Mouse (Mus musculus) liver, adult 2 months (tissue): ENCODE measurements around the gene Coro1a. TPM values are rescaled to one million over a fixed set of nuclear protein-coding genes. Genes with fewer than 3 reads are reported as not detected.
A peak's percentile ranks its signal among the peaks of the same experiment; 100 is the strongest.

Experiments used
- DNase-seq: peaks from one replicate; pipeline ENCODE4 v3.0.0-alpha.2; 2011; ENCODE audit warnings: low read depth, low spot score; ENCODE audit errors: extremely low read depth
- H3K27ac ChIP-seq: fragments of 200-500 bp; replicated peaks from 2 replicates; pipeline ENCODE4 v1.5.1; 2012; ENCODE audit warnings: low read depth, mild to moderate bottlenecking, control low read depth, inconsistent platforms, low read length; ENCODE audit not compliant: insufficient read depth
- H3K27me3 ChIP-seq: fragments of 200-500 bp; 2 replicates; pipeline ENCODE4 v1.6.1; 2012; ENCODE audit warnings: mild to moderate bottlenecking, moderate library complexity, low read length, inconsistent platforms; ENCODE audit not compliant: control insufficient read depth, insufficient read depth
- H3K36me3 ChIP-seq: fragments of 200-500 bp; 2 replicates; pipeline ENCODE4 v1.6.1; 2012; ENCODE audit warnings: low read length, inconsistent platforms; ENCODE audit not compliant: control insufficient read depth, insufficient read depth
- H3K4me1 ChIP-seq: fragments of 200-500 bp; 2 replicates; pipeline ENCODE4 v1.6.1; 2011; ENCODE audit warnings: low read length; ENCODE audit not compliant: control insufficient read depth, insufficient read depth
- H3K4me3 ChIP-seq: fragments of 200-500 bp; 2 replicates; pipeline ENCODE4 v1.5.1; 2011; ENCODE audit warnings: low read depth, mild to moderate bottlenecking, control low read depth, low read length, moderate library complexity; ENCODE audit not compliant: insufficient read depth
- H3K79me2 ChIP-seq: fragments of 200-500 bp; 2 replicates; pipeline ENCODE4 v1.6.1; 2012; ENCODE audit warnings: inconsistent platforms, mild to moderate bottlenecking, low read length, moderate library complexity; ENCODE audit not compliant: control insufficient read depth, insufficient read depth
- H3K9ac ChIP-seq: fragments of 200-500 bp; 2 replicates; pipeline ENCODE4 v1.6.1; 2012; ENCODE audit warnings: low read depth, mild to moderate bottlenecking, control low read depth, inconsistent platforms, low read length
- CTCF ChIP-seq: fragments of 200-500 bp; IDR thresholded peaks from 2 replicates; pipeline ENCODE4 v1.5.1; 2011; ENCODE audit warnings: low read depth, low read length, control low read depth
- POLR2A ChIP-seq: fragments of 200-500 bp; IDR thresholded peaks from 2 replicates; pipeline ENCODE4 v1.6.1; 2011; ENCODE audit warnings: low read length, control low read depth; ENCODE audit not compliant: insufficient read depth; ENCODE audit errors: extremely low read depth
- WGBS: fragments of 180-500 bp; shearing (Covaris S2); methylation state at CpG from one replicate; pipeline ENCODE4 v1.1.7; 2018; 5-methylcytosine and 5-hydroxymethylcytosine counted together
- polyA plus RNA-seq: library from polyadenylated mRNA; depleted of rRNA; stranded (reverse); fragments of >200 nt; gene quantifications from 2 replicates; pipeline ENCODE4 v1.2.3, GENCODE M21; 2012; rRNA removed
- total RNA-seq: library from RNA; depleted of rRNA; stranded (reverse); fragments of >200 nt; gene quantifications from 2 replicates; pipeline ENCODE4 v1.2.3, GENCODE M21; 2014; rRNA removed

Coro1a gene
- 7.7 and 9.0 TPM in 2 replicates for total RNA-seq
- polyA plus RNA-seq, result 10.6 and 22.7 TPM in 2 replicates

- Histone ChIP-seq H3K9ac (no peak within 1 kb of the TSS), H3K27ac (no peak within 1 kb of the TSS), H3K79me2 (no peaks in the 10 kb centered on the region), H3K4me1 (no peaks in the 10 kb centered on the region), H3K36me3 (no peaks in the 10 kb centered on the region), H3K4me3 (no peak within 1 kb of the TSS), H3K27me3 (peaks cover 8% of the 10 kb centered on the region; the same call in 1 of the 2 replicates)
- WGBS, result 85% methylated on average over 19 of the region's 19 CpGs
- no peak for TF ChIP-seq CTCF
- no peak for TF ChIP-seq POLR2A
- no peak for DNase-seq
Measured at GRCm38 (mm10) chr7:126707442-126708174, at the start of gene Coro1a. TSS of gene Coro1a (minus strand) at chr7:126707787.

DNA sequence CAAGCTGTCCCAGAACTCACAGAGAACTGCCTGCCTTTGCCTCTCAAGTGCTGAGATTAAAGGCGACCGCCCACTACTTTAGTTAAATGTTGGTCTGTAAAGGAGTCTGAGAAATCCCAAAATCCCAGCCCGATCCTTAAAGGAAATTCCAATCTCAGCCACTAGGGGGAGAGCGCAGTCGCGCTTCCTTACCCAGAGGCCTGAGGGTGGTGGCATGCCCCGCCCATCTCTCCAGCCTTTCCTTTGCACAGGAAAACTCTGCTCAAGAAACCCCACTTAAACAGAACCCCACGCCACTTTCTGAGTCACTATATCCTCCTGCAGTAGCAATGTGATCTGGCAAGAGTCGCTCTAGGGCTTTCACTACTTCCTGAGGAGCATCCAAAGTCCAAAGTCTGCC is 47.3 kb upstream of the Coro1a start:
- under 1% methylated on average over 9 of the region's 9 CpGs for WGBS
- TF ChIP-seq CTCF (peak; percentile 90), POLR2A (no peak)
- H3K79me2 ChIP-seq, result peaks cover 3% of the 10 kb centered on the region; the same call in 1 of the 2 replicates
- peaks cover 6% of the 10 kb centered on the region for H3K4me1 ChIP-seq
- peak overlapping the region; percentile 33; the same call in 1 of the 2 replicates for H3K9ac ChIP-seq
- no peaks in the 10 kb centered on the region for H3K36me3 ChIP-seq
- no peak overlapping the region for H3K4me3 ChIP-seq
- DNase-seq, result peak; percentile 54
- H3K27me3 ChIP-seq, result no peaks in the 10 kb centered on the region
- H3K27ac ChIP-seq, result no peak overlapping the region

DNA sequence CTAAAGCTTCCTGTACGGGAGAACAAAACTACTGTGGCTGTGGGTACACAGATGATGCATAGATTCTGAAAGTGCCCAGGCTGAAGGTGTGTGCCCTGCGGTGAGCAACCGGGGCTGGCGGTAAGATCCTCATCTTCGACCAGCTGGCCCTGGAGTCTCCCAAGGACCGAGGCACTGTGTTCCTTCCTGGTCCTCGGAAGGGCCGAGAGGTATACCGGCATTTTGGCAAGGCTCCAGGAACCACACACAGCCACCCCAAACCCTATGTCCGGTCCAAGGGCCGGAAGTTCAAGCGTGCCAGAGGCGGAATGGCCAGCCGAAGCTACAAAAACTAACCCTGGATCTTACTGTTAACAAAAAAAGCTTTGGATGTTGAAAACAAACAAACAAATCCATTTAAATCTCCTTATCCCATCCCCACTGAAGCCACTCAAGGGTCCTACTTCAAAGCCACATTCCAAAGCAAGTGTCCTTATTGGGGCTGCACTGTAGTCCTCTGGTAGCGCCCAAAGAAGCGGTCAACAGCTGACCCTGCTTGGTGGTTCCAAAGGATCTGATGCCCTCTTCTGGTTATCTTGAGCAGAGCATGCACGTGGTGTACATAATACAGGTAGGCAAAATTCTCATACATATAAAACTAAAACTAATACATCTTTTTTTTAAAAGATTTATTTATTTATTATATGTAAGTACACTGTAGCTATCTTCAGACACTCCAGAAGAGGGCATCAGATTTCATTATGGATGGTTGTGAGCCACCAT is 42.2 kb upstream of the Coro1a start:
- 91% methylated on average over 17 of the region's 17 CpGs for WGBS
- H3K27ac ChIP-seq, result no peak overlapping the region
- H3K4me1 ChIP-seq, result peaks cover 10% of the 10 kb centered on the region
- H3K36me3 ChIP-seq, result no peaks in the 10 kb centered on the region
- 0 out of 2 replicates have a peak, but pooled peaks have one; percentile 7 for TF ChIP-seq CTCF
- no peak for TF ChIP-seq POLR2A
- no peak overlapping the region for H3K9ac ChIP-seq
- no peaks in the 10 kb centered on the region for H3K79me2 ChIP-seq
- H3K27me3 ChIP-seq, result no peaks in the 10 kb centered on the region
- no peak overlapping the region for H3K4me3 ChIP-seq
- DNase-seq, result no peak

DNA sequence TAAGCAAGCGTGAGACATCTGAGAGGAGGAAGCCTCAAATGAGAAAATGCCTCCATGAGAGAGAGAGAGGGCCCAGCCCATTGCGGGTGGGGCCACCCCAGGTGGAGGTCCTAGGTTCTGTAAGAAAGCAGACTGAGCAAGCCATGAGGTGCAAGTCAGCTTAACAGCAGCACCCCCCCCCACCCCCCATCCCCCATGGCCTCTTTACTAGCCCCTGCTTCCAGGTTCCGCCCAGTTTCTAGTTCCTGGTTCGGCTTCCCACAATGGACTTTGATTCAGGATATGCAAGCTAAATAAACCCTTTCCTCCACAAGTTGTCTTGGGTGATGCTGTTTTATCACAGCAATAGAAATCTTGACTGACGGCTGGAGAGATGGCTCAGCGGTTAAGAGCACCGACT is 41.2 kb upstream of the Coro1a start:
- Histone ChIP-seq H3K9ac (no peak overlapping the region), H3K27me3 (no peaks in the 10 kb centered on the region)
- no peak for DNase-seq

DNA sequence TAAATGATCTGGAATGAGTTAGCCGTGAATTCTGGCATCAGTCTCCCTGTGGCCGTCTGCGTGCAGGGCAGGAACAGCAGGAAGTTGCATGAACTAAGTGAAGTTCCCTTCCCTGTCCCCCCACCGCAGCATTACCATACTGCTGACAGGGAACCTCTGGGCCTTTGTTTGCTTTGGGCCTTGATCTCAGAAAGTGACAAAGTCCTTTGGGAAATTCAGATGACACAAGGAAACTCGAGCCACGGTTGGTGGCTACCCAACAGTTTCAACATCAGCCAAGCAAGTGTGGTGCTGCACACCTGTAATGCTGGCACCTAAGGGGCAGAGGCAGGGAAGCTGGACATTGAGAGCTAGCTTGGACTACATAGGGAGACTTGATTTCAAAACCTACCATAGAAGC is 39.2 kb upstream of the Coro1a start:
- TF ChIP-seq POLR2A (no peak), CTCF (no peak)
- Histone ChIP-seq H3K9ac (peak overlapping the region; percentile 46), H3K27me3 (no peaks in the 10 kb centered on the region), H3K4me1 (peaks cover 8% of the 10 kb centered on the region), H3K4me3 (peak overlapping the region; percentile 19; the same call in 1 of the 2 replicates), H3K27ac (peak overlapping the region; percentile 54), H3K36me3 (no peaks in the 10 kb centered on the region), H3K79me2 (no peaks in the 10 kb centered on the region)
- peak; percentile 97 for DNase-seq
- WGBS, result 3% methylated on average over 6 of the region's 6 CpGs

More for the DNA sequence above, 41.2 kb upstream of the Coro1a start:
- Histone ChIP-seq H3K27ac (no peak overlapping the region), H3K36me3 (no peaks in the 10 kb centered on the region), H3K79me2 (no peaks in the 10 kb centered on the region), H3K4me1 (peaks cover 8% of the 10 kb centered on the region), H3K4me3 (no peak overlapping the region)
- WGBS, result 70% methylated on average over 7 of the region's 7 CpGs
- TF ChIP-seq CTCF, result no peak
- no peak for TF ChIP-seq POLR2A
